Mouse (Mus musculus): ENCODE data around the gene Napsa.
A peak's percentile ranks its signal among the peaks of the same experiment; 100 is the strongest.

The Napsa gene

DNA sequence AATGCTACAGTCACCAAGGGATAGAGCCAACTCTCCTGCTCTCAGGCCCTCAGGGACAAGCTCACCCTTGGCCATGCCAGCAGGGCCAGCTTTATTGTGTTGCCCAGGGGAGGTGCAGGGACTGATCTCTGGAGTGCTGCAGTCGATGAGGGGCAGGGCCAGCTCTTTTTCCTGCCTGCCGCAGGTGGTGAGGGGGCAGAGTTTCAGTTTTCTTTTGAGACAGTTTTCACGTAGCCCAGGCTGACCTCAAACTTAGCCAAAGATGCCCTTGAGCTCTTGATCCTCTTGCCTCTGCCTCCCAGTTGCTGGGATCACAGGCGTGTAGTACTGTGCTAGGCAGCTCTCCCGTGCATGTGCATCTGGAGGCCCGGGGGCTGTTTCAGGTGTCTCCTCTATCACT lies 1.2 kb upstream of the Napsa start:
- no peak for DNase-seq (ENCODE audit: low read depth, low spot score)

DNA sequence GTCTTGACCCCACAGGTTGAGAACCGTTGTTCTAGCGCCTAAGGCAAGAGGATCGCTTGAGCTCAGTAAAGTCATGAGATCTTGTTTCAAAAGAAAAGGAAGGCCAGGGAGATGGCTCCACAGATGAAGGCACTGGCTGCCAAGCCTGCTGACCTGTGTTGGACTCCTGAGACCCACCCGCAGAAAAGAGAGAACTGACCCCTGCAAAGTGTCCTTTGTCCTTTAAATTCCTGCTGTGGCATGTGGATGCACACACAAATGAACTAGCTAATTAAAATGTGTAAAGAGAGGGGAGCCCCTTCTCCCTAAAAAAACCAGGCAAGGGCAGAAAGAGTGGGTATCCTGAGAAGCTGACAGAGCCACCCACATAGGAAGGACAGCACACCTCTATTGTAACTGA lies 369 bp upstream of the Napsa start:
- no peak for DNase-seq (ENCODE audit: low read depth, low spot score)

DNA sequence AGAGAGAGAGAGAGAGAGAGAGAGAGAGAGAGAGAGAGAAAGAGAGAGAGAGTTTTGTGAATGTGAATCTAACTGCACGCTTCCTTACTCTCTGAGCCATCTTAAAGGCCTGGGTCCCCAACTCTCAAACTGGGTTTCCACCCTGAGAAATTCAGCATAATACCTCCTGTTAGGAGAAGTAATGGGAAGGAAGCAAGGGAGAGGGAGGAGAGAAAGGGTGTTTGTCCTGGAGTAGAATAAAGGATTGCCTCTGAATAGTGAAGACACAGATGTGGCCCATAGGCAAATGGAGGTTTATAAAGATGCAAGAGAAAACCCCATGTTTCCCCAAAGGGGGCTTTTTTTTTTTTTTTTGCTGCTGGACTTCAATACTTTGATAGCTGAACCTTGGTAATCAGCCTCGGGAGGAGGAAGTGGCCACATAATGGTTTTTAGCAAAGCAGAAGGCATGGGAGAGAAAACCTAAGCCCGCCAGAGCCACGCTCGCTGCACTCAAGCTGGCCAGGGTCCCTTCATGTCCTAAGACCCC lies 840 bp downstream of the Napsa start:
- no peak for DNase-seq (ENCODE audit: low read depth, low spot score)

DNA sequence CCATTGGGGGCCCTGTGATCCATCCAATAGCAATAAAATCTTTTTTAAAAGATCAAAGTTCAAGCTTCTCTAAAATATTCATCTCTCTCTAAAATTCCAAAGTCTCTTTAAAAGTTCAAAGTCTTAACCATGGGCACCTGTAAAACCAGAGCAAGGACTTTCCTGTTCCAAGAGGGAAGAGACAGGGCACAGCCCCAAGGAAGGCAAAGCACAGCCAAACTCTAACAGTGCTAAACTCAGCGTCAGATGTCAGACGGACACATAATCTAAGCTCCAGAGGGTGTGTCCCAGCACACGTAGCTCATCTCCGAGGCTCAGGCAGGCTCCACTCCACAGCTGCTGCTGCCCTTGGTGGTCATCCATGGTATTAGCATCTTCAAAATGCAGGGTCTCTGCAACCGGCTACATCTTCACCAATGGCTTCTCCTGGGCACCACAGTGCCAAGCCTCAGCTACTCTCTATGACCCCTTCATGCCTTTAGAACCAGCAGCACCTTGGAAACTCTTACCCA lies 4.2 kb downstream of the Napsa start:
- DNase-seq (ENCODE audit: low read depth, low spot score), result no peak

DNA sequence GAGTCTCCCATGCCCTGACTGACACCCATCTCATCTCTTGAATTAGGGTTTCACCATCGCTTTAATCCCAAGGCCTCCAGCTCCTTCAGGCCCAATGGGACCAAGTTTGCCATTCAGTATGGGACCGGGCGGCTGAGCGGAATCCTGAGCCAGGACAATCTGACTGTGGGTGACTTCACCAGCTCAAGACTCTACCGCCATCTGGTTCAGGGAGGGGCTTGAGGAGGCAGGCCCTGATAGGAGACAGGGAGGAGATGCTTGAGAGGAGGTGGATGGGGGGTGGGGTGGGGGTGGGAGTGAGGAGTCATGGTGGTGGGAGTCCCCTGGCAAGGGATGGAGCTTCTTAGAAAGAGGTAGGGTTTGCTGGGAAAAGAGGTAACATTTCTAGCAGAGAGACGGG lies 9.5 kb downstream of the Napsa start:
- no peak for DNase-seq (ENCODE audit: low read depth, low spot score)

DNA sequence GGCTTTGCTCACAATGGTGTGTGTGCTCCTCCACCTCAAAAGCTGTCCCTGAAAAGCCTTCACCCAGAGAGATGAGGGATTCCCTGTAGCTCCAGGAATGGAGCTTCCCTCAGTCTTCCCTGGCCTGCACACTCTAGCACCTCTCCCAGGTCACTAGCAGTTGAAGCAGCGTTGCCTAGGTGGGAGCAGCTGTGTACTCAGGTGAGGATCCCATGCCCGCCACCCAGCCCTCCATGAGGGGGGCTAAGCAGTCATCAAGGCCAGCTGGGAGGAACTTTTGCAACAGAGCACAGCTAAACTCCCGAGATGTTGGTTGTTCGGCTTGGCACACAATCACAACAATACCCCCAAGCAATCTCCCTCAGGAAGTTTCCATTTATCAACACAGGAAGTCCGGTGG lies 10.5 kb downstream of the Napsa start:
- DNase-seq (ENCODE audit: low read depth, low spot score), result no peak

DNA sequence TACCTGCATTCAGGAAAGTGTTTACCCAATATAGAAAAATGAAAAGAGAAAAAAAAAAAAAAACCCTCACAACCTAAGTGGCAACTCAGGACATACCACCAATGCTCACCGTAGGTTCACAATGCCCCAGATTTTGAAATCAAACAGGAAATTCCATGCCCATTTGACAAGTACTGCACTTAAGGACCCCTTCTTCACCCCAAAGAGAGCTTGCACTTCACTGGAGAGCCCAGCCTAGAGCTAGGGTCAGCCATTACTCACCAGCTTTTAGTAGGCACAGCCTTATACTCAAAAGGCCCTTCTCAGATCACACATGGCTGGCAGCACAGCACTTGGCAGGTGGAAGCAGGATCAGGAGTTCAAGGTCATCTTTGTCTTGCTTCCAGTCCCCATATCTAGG lies 11.0 kb downstream of the Napsa start:
- no peak for DNase-seq (ENCODE audit: low read depth, low spot score)

DNA sequence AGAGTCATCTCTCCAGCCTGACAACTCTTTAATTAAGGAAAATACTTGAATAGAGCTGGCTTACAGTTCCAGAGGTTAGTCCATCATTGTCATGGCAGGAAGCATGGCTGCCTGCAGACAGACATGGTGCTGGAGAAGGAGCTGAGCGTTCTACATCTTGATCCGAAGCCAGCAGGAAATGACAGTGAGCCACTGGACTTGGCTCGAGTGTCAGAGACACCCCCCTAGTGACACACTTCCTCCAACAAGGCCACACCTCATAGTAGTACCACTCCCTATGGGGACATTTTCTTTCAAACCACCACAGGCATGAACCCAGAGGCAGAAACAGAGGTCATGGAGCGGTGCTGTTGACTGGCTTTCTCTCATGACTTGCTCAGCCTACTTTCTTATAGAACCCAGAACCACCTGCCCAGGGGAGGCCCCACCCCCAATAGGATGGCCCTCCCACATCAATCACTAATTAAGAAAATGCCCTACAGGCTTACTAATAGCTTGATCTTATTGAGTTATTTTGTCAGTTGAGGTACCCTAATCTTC lies 12.2 kb downstream of the Napsa start:
- no peak for DNase-seq (ENCODE audit: low read depth, low spot score)

DNA sequence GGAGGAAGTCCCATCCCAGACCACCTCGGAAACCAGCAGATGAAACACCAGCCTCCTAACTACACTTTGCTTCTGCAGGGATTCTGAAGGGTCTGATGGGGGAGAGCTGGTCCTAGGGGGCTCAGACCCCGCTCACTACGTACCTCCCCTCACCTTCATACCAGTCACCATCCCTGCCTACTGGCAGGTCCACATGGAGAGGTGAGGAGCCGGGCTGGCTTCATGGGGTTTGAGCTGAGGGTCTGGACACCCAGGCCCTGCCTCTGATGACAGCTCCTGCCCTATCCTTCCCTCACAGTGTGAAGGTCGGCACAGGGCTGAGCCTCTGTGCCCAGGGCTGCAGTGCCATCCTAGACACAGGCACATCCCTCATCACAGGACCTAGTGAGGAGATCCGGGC lies 12.7 kb downstream of the Napsa start:
- no peak for DNase-seq (ENCODE audit: low read depth, low spot score)

DNA sequence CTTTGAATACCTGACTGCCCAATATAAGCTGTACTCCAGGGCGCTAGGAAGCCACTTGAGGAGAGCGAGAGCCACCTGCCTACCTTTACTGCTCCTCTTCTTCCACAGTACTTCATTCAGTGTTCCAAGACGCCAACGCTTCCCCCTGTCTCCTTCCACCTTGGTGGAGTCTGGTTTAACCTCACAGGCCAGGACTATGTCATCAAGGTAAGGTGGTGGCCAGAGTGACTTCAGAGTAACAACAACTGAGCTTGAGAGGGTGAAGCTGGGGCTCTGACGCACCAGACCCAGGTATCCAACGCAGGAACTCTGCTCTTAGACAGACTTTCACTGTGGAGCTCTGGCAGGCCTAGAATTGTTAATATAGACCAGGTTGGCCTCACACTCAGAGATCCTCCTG lies 13.4 kb downstream of the Napsa start:
- DNase-seq (ENCODE audit: low read depth, low spot score), result no peak

DNA sequence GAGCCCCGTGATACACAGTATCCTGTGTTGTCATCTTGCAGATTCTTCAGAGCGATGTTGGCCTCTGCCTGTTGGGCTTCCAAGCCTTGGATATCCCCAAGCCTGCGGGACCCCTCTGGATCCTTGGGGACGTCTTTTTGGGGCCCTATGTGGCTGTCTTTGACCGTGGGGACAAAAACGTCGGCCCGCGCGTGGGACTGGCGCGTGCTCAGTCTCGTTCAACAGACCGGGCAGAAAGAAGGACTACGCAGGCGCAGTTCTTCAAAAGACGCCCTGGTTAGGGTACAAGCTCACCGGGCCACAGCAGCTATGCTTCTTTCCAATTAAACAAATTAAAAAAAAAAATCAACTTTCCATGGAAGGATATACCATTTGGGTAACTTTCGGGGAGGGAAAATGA lies 14.3 kb downstream of the Napsa start:
- DNase-seq (ENCODE audit: low read depth, low spot score), result no peak

DNA sequence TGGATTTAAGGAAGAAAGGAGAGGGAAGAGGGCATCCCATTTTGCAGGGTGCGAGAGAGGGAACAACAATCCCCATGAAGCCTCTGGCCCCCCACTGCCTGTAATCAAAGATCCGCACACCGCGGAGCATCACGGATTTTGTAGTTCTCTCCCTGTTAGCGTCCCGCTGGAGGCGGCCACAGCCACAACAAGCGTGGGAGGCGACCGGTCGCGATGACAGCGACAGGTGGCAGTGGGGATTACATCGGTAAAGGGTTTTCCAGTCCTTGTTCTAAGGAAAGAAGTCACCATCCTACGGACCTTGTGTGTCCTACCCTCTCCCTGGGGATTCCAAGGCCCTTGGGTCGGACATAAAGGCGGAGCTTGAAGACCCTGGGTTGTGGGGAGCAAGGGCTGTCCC lies 14.8 kb downstream of the Napsa start:
- DNase-seq (ENCODE audit: low read depth, low spot score), result no peak

DNA sequence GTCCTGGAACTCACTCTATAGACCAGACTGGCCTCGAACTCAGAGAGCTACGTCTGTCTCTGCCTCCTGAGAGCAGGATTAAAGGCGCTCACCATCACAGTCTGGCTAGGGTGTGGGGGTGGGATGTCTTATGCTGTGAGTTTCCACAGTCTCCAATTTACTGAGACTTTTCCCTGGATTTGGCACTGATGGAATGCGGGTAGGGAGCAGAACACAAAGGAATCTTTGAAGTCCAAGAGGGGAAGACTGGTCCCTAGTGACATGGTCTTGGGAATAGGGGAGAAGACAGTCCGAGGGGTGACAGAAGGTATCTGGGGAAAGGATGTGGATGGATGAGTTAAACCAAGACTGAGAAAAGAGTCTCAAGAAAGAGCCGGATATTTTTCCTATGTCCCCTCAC lies 15.5 kb downstream of the Napsa start:
- no peak for DNase-seq (ENCODE audit: low read depth, low spot score)

DNA sequence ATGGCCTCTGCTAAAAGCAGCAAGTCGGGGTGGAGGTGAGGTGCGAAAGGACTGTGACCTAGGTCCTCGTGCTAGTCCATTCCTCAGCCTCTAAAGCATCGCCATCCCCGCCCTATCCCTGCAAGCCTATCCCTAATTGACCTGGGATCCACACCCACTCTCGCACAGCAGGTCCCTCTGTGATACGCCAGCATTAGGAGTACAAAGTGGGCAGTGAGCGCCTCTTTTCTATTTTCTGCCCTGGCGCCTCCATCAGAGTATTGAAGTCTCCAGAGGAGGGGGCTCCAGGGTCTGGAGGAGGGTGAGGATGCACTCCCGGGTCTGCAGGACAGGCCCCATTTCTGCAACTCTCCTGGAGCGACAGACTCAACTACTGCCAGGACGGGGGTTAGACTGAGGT lies 16.2 kb downstream of the Napsa start:
- DNase-seq (ENCODE audit: low read depth, low spot score), result no peak

DNA sequence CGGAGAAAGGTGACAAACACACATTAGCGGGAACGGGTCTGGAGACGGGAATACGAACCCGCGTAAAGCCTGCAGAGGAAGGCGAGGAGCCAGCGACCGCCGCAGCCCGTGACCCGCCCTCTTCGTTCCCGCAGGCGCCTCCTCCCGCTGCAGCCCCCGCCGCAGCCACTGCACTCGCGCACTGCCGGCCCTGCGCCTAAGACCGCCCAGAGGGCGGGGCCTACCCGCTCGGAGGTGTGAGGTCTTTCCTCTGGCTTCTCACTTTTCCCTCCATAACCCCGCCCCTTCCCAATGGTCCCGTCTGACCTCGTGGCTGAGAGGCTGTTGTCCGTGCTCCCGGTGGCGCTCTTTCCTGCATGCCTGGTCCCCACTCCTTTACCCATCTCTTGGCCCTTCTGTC lies 17.0 kb downstream of the Napsa start:
- DNase-seq (ENCODE audit: low read depth, low spot score), result peak; percentile 86

DNA sequence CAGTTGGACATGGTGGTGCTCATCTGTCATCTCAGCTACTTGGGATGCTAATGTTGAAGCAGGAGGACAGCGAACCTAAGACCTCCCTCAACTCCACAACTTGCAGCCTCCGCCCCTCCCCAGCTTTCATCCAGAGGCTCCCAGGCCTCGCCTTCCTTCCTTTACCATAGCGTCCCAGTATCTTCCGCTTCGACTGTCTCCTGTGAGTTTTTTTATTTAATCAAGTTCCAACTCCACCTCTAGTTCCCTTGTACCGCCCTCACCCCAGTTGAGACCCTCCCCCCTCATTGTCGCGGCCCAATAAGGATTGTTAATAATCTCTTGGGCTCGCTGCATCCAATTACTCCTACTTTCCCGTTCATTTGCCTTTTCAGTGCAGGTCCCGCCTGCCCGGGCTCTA lies 17.8 kb downstream of the Napsa start:
- DNase-seq (ENCODE audit: low read depth, low spot score), result no peak

DNA sequence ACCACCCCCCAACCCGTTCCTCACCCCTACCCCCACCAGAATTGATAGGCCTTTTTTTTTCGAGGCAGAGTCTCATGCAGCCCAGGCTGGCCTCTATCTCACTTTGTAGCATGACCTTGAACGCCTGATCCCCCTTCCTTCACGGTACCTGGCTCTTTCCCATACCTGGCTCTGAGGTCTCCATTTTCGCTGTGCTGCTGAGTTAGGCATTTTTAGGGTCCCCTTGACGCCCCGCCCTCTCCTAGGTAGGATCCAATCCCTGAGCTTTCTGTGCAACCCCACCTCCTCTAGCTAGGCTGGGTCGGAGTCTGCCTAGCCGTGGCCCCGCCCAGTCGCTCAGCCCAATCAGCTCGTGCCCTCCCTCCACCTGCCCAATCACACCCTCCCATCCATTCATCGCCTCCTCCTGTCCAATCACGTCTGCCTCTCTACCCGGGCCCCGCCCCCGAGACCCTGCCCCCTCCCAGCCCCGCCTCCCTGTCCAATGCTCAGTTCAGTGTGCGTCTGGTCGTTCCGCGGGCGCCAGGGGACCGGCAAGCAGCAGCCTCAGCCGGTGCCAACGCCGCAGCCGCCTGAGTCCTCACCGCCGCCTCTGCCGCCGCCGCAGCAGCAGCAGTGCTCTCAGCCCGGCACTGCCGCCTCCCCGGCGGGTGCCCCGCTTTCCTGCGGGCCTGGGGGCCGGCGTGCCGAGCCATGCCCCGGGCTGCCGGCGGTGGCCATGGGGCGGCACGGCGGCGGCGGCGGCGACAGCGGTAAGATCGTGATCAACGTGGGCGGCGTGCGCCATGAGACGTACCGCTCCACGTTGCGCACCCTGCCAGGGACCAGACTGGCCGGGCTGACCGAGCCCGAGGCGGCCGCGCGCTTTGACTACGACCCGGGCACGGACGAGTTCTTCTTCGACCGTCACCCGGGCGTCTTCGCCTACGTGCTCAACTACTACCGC lies 18.5 kb downstream of the Napsa start, which contains the start of gene Kcnc3:
TSS of gene Kcnc3 (plus strand) at position 263 of the 946 bp plus-strand sequence.
- DNase-seq (ENCODE audit: low read depth, low spot score), result peak; percentile 96

DNA sequence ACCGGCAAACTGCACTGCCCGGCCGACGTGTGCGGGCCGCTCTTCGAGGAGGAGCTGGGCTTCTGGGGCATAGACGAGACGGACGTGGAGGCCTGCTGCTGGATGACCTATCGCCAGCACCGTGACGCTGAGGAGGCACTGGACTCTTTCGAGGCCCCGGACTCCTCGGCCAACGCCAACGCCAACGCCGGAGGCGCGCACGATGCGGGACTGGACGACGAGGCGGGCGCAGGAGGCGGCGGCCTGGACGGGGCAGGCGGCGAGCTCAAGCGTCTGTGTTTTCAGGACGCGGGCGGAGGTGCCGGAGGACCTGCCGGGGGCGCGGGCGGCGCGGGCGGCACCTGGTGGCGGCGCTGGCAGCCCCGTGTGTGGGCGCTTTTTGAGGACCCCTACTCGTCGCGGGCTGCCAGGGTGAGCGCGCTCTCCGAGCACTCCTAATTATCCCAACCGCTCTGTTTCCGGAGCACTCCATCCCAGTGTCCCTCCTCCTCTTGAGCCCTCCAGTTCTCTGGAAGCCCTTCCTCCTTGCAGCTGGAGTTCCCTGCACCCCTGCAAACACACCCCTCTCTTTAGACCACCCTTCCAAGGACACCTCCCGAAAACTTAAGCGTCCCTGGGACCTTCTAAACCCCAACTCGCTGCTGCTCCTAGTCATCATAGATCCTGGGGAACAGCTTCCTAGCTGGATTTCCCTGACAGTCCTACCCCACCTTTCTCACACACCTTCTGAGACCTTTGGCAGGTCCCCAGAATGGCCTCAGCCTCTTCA lies 19.4 kb downstream of the Napsa start:
- DNase-seq (ENCODE audit: low read depth, low spot score), result no peak

DNA sequence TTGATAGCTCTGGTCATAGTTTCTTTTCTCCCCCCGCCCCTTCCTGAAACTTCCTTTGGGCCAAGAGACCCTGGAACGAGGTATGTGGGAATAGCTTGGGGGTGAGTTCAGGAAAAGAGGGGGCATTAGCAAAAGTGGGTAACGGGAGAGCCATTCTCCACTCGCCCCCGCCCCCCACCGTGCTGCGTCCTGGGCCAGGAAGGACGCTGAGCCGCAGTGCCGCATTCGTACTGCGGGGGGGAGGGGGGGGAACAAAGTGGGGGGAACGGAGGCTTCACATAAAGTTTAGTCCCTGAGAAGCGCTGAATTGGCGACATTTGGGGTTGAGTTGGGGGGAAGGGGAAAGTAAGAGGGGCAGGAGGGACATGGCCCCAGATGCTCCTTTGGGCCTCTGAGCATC lies 20.9 kb downstream of the Napsa start:
- no peak for DNase-seq (ENCODE audit: low read depth, low spot score)

DNA sequence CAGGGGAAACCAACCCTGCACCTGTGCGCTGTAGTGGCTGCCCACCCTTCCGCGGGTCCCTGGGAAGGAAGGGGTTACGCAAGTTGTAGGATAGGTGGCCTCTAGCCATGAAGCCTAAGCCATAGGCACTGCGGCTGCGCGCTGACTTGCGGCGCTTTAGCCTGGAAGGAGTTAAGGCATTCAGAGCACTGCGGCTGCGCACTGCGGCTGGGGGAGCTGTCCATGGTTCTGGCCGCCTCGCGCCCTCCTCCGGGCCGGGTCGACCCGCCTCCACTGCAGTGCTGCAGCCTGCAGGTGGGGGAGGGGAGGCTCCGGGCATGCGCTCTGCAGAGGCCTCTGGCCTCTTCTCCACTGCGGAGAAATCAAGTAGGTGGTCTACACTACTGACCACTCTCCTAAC lies 21.6 kb downstream of the Napsa start:
- DNase-seq (ENCODE audit: low read depth, low spot score), result peak; percentile 70

DNA sequence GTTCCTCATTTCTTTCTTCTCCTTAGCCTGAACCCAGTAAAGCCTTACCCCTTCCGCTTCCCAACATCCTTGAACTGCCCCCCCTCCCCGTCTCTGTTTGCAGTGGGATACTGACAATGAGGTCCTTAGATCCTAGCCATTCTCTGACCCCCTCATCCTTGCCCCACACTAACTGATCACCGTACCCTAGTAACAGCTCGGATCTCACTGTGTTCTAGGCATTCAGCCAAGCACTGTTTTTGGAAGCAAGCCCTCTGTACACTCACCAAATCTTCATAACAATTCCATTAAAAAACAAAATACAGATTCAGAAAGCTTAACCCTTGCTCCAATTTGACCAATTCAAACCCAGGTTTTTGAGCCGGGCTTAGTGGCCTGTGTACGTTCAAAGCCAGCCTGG lies 22.1 kb downstream of the Napsa start:
- no peak for DNase-seq (ENCODE audit: low read depth, low spot score)

DNA sequence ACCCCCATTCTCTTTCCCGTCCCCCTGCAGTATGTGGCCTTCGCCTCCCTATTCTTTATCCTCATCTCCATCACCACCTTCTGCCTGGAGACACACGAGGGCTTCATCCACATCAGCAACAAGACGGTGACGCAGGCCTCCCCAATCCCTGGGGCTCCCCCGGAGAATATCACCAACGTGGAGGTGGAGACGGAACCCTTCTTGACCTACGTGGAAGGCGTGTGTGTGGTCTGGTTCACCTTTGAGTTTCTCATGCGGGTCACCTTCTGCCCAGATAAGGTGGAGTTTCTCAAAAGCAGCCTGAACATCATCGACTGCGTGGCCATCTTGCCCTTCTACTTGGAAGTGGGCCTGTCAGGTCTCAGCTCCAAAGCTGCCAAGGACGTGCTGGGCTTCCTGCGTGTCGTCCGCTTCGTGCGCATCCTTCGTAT lies 23.0 kb downstream of the Napsa start:
- no peak for DNase-seq (ENCODE audit: low read depth, low spot score)

All from WW6 (cell line).